Mouse (Mus musculus) cerebral cortex, adult 2 months (tissue): ENCODE data around the gene Patl1.

Experiments used
- whole genome bisulfite sequencing: fragments of 180-500 bp; shearing (Covaris S2); methylation state at CpG from one replicate; pipeline ENCODE4 v1.1.7; 2018; 5-methylcytosine and 5-hydroxymethylcytosine counted together

The Patl1 gene

GRCm38 (mm10) chr19:11966201-11966636 lies 54.0 kb downstream of the Patl1 start:
- WGBS: 1% methylated on average over 18 of the region's 18 CpGs

DNA sequence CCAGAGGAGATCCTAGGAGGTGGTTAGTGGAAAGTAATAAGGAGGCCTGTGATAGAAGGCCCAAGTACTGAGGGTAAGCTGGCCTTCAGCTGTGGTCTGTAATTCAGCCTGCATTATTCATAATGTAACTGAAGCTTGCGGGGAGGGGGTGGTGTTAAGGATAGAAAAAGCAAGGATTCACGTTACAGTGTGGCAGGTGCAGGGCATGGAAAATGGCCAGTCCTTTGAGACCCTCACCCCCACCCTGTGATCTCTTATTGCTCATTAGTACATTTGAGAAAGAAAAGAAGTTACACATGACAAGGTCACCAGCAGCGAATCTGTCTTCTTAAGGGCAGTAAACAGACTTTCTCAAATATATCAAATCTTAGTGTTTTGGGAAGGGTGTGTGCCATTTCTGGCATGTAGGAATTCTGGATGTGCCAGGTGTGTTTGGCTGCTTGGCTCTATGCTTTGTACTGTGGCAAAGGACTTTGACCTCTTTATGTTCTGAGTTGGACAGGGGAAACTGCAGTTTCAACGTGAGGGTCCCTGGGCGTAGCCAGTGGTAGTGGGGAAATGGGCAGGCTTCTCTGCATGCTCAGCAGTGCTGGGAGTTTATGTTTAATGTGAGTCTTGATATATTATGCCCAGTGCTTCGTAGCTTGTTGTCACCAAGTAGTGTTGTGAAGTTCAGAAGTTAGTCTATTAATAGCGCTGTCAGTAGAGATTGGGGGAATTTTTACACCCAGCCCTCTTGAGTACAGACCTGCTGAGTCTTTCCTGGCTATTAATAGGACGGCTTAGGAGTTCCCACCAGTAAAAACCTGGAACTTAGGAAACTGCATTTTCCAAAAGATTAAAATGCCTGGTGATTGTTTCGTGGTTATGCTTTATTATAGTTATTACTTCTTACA lies 57.2 kb downstream of the Patl1 start:
- 48% methylated on average over 9 of the region's 9 CpGs for WGBS

- WGBS: 89% methylated on average over 13 of the region's 13 CpGs
Measured at GRCm38 (mm10) chr19:11973511-11974222, 61.5 kb downstream of the Patl1 start.

- 88% methylated on average over 2 of the region's 2 CpGs for WGBS
Measured at GRCm38 (mm10) chr19:11974223-11974540, 62.0 kb downstream of the Patl1 start.

- 83% methylated on average over 4 of the region's 4 CpGs for WGBS
Measured at GRCm38 (mm10) chr19:11975683-11976082, 63.5 kb downstream of the Patl1 start.

DNA sequence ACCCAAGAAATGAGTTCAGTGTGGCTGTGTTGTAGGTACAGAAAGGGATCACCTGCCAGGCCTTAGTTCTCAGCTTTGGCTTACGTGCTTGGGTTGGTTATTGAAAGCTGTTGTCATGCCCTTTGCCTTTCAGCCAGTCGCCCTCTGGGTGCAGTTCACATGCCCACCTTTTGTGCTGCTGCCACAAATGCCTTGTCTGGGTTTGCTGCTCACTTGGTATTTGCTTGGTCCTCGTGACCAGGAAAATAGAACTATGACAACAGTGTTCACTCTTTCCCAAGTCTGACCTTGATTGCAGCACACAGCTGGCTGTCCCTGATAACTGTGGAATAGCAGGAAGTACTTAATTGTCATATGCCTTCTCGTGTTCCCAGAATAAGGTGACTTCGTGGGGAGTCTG lies 65.2 kb downstream of the Patl1 start:
- 72% methylated on average over 5 of the region's 5 CpGs for WGBS

- WGBS: 88% methylated on average over 4 of the region's 4 CpGs
Measured at GRCm38 (mm10) chr19:11980471-11980870, 68.3 kb downstream of the Patl1 start.

DNA sequence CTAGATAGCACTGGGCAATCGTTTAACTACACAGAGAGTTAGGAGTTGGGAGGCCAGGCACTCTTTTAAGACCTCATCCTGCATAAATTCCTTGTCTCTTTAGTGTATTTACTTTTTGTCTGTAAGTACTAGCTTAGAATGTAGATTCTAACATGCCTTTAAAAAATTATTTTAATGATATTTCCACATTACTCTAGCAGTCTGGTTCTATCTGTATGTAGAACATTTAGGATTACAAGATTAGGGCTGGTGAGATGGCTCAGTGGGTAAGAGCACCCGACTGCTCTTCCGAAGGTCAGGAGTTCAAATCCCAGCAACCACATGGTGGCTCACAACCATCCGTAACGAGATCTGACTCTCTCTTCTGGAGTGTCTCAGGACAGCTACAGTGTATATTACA lies 72.4 kb downstream of the Patl1 start:
- WGBS: 75% methylated on average over 5 of the region's 5 CpGs

- WGBS: 88% methylated on average over 3 of the region's 3 CpGs
Measured at GRCm38 (mm10) chr19:11987841-11988240, 75.6 kb downstream of the Patl1 start.

DNA sequence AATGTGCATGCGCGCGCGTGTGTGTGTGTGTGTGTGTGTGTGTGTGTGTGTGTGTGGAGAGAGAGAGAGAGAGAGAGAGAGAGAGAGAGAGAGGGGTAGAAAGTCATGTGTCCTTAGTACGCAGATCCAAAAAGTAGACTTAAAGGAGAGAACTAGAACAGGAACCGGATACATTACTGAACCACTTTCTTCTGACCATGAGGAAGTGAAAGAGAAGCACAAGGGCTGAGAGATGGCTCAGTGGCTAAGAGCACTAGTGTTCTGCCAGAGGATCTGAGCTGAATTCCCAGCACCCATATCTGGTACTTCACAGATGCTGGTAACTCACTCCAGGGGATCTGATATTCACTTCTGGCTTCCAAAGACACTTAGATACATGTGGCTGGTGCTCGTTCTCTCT lies 77.1 kb downstream of the Patl1 start:
- WGBS: 93% methylated on average over 7 of the region's 7 CpGs

DNA sequence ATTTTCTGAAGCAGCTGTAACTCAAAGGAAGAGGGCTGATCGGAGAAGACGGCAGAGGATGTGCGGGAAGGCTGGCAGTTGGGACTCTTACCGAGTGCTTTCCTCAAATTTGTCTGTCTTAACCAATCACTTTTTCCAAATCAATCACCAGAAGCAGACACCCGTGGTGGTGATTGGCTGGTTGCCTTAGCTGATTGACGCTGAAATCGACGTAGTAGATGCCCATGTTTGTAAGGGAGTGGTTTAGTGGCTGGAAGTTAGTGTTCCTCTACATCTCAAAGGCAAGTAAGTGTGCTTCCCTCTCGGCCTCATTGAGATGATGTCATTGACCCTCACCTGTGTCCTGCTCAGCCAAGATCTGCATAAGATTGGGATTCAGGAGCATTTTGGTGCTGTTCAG lies 79.8 kb downstream of the Patl1 start:
- 86% methylated on average over 9 of the region's 9 CpGs for WGBS

- 78% methylated on average over 10 of the region's 10 CpGs for WGBS
Measured at GRCm38 (mm10) chr19:11992441-11993029, 80.3 kb downstream of the Patl1 start.
